Mouse (Mus musculus) liver, embryonic 12.5 days (tissue): ENCODE results near the gene Npr2. TPM values are rescaled to one million over a fixed set of nuclear protein-coding genes. Genes with fewer than 3 reads are reported as not detected.

Experiments used
- ATAC-seq: fragments of 200-750 bp; cut with Nextera tagmentation; 2 replicates; pipeline ENCODE4 v1.8.0; 2017; ENCODE audit warnings: moderate number of reproducible peaks, mild to moderate bottlenecking, moderate library complexity
- H3K27ac ChIP-seq: fragments of 300-500 bp; sonication (generic); 2 replicates; pipeline ENCODE4 v1.5.1; 2016; ENCODE audit warnings: mild to moderate bottlenecking
- H3K27me3 ChIP-seq: fragments of 300-500 bp; sonication (generic); replicated peaks from 2 replicates; pipeline ENCODE4 v1.6.1; 2016; ENCODE audit warnings: mild to moderate bottlenecking, moderate library complexity
- H3K36me3 ChIP-seq: fragments of 300-500 bp; sonication (generic); 2 replicates; pipeline ENCODE4 v1.6.1; 2016; ENCODE audit warnings: mild to moderate bottlenecking, moderate library complexity
- H3K4me1 ChIP-seq: fragments of 300-500 bp; sonication (generic); 2 replicates; pipeline ENCODE4 v1.6.1; 2016
- H3K4me2 ChIP-seq: fragments of 300-500 bp; sonication (generic); 2 replicates; pipeline ENCODE4 v1.6.1; 2016; ENCODE audit warnings: mild to moderate bottlenecking, moderate library complexity
- H3K4me3 ChIP-seq: fragments of 300-500 bp; sonication (generic); 2 replicates; pipeline ENCODE4 v1.5.1; 2016; ENCODE audit warnings: mild to moderate bottlenecking, moderate library complexity
- H3K9ac ChIP-seq: fragments of 300-500 bp; sonication (generic); 2 replicates; pipeline ENCODE4 v1.6.1; 2016; ENCODE audit warnings: mild to moderate bottlenecking, moderate library complexity
- H3K9me3 ChIP-seq: fragments of 300-500 bp; sonication (generic); replicated peaks from 2 replicates; pipeline ENCODE4 v1.6.1; 2016; ENCODE audit warnings: mild to moderate bottlenecking, moderate library complexity
- WGBS: fragments of 180-500 bp; shearing (Covaris S2); methylation state at CpG from one replicate; pipeline ENCODE4 v1.1.7; 2016; ENCODE audit not compliant: insufficient replicate concordance; 5-methylcytosine and 5-hydroxymethylcytosine counted together
- polyA plus RNA-seq: library from polyadenylated mRNA; unstranded; fragments of >200 nt; fragmentation: Nextera tagmentation; extraction: Ambion mirVana; gene quantifications from 2 replicates; pipeline ENCODE4 v1.2.1, GENCODE M21; 2016

The Npr2 gene
- polyA plus RNA-seq, 1 experiment from 2014 or later, result 1.5 TPM

DNA sequence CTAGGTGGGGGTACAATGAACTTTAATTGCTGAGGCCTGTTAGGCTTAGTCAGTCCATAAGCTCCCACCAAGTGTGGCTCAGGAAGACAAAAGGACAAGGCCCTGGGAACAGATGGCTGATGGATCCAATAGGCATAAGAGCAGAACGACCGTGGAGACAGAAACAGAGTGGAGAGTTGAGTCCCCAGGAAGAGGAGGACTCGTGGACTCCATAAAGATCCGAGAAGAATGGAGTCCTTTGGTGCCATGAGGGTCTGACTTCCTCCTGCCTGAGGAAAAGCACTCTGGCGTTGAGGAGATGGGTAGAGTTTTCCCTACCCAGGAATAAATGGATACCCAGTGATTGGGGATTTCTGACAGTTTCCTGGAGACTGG is 1.1 kb upstream of the Npr2 start:
- Histone ChIP-seq H3K4me2 (peak overlapping the region; percentile 88), H3K4me1 (peaks cover 34% of the 10 kb centered on the region), H3K27me3 (peaks cover 39% of the 10 kb centered on the region), H3K9ac (no peak overlapping the region), H3K4me3 (peak overlapping the region; percentile 62), H3K27ac (no peak overlapping the region), H3K9me3 (peaks cover 7% of the 10 kb centered on the region), H3K36me3 (no peaks in the 10 kb centered on the region)
- 19% methylated on average over 5 of the region's 5 CpGs for WGBS
- no peak for ATAC-seq

DNA sequence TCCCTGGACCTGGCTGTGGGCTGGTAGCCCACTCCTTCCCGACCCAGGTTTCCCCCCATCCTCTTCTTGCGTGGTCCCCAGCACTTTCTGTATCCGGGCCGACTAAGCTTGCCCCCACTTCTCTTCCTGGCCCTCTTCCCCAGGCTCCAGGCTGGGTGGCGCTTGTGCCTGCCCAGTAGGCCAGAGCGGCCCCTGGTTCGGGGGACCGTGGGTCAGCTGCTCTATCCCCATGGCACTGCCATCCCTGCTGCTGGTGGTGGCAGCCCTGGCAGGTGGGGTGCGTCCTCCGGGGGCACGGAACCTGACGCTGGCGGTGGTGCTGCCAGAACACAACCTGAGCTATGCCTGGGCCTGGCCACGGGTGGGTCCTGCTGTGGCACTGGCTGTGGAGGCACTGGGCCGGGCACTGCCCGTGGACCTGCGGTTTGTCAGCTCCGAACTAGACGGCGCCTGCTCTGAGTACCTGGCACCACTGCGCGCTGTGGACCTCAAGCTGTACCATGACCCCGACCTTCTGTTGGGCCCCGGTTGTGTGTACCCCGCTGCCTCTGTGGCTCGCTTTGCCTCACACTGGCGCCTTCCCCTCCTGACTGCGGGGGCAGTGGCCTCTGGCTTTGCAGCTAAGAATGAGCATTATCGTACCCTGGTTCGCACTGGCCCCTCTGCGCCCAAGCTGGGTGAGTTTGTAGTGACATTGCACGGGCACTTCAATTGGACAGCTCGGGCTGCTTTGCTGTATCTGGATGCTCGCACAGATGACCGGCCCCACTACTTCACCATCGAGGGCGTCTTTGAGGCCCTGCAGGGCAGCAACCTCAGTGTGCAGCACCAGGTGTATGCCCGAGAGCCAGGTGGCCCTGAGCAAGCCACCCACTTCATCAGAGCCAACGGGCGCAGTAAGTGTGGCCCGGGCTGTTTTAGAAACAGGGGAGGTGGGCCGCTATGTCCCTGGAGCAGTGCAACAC is 503 bp downstream of the Npr2 start:
- peaks cover 34% of the 10 kb centered on the region for H3K4me1 ChIP-seq
- no peak overlapping the region for H3K27ac ChIP-seq
- no peaks in the 10 kb centered on the region for H3K9me3 ChIP-seq
- H3K27me3 ChIP-seq, result peaks cover 39% of the 10 kb centered on the region
- 54% methylated on average over 42 of the region's 42 CpGs for WGBS
- ATAC-seq, result peak; percentile 17; the same call in 1 of the 2 replicates
- H3K4me2 ChIP-seq, result peak overlapping the region; percentile 88
- no peaks in the 10 kb centered on the region for H3K36me3 ChIP-seq
- H3K4me3 ChIP-seq, result peak overlapping the region; percentile 62
- peak overlapping the region; percentile 65; the same call in 1 of the 2 replicates for H3K9ac ChIP-seq

DNA sequence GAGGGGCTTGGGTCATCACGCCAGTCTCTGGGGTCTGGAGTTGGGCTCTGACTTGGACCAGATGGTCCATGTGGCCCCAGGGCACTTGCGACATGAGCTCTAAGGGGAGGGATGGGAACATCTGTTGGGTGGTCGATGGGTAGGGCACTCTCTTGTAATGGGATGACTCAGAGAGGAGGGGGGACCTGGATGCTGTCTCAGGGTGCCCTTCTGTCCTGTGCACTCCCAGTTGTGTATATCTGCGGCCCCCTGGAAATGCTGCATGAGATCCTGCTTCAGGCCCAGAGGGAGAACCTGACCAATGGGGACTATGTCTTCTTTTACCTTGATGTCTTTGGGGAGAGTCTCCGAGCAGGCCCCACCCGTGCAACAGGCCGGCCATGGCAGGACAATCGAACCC is 1.6 kb downstream of the Npr2 start:
- WGBS, result 70% methylated on average over 8 of the region's 8 CpGs
- Histone ChIP-seq H3K27ac (no peak overlapping the region), H3K36me3 (no peaks in the 10 kb centered on the region), H3K4me3 (no peak overlapping the region), H3K9me3 (no peaks in the 10 kb centered on the region), H3K27me3 (peaks cover 39% of the 10 kb centered on the region), H3K9ac (no peak overlapping the region), H3K4me1 (peaks cover 34% of the 10 kb centered on the region), H3K4me2 (no peak overlapping the region)
- no peak for ATAC-seq

DNA sequence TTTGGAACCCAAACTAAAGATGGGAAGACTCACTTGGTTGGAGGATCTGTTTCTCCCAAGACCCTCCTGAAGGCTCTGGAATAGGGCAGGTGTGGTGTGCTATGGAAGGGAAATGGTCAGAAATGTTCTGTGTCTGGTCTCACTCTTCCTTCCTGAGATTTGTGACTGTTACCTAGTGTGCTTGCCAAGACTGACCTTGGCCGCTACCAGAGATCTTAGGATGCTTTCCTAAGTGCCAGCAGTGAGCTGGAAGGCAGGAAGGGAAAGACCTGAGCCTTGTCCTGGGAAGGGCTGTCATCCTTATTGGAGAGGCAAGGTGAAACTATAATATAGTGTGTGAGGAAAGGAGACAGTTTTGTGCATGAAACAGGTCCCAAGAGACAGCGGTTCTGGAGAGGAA is 2.0 kb downstream of the Npr2 start:
- H3K4me2 ChIP-seq, result no peak overlapping the region
- no peak overlapping the region for H3K9ac ChIP-seq
- no peak for ATAC-seq
- H3K9me3 ChIP-seq, result no peaks in the 10 kb centered on the region
- no peaks in the 10 kb centered on the region for H3K36me3 ChIP-seq
- H3K4me1 ChIP-seq, result peaks cover 34% of the 10 kb centered on the region
- H3K4me3 ChIP-seq, result no peak overlapping the region
- H3K27ac ChIP-seq, result no peak overlapping the region
- WGBS, result 73% methylated on average over 2 of the region's 2 CpGs
- H3K27me3 ChIP-seq, result peaks cover 39% of the 10 kb centered on the region

DNA sequence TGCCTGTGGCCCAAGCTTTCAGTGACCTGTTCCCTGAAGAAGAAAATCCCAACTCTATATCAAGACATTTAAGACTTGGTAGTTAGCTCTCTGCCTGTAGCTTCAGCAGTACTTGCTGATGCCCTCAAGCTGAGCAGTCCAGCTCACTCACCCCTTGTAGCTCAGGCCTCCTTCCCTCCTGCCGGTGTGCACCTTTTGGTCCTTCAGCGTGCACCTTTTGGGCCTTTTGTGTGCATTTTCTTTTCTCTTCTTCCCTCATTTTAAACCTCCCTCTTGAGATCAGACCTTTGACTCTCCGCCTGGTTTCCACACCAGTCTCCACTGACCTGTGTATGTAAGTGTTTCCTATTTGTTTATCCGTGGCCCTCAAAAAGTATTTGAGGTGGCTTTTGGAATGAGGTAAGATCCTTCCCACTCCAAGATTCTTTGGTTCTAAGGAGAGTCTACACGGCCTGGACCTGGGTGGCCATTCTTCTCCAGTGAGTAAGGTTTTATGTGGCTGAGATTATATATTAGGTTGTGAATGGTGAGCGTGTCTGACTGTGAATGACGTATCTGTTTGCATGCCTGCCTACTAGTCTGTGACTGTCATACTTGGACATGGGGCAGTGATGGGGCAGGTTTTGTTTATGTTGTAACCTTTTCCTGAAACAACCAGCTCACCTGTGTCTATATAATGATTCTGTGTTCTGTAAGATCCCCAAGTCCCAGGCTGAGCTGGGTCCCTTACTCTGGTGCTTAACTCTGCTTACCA is 3.1 kb downstream of the Npr2 start:
- Histone ChIP-seq H3K4me1 (peaks cover 26% of the 10 kb centered on the region), H3K36me3 (no peaks in the 10 kb centered on the region), H3K9me3 (no peaks in the 10 kb centered on the region), H3K4me2 (no peak overlapping the region), H3K27ac (no peak overlapping the region), H3K9ac (no peak overlapping the region), H3K4me3 (no peak overlapping the region), H3K27me3 (peaks cover 39% of the 10 kb centered on the region)
- no peak for ATAC-seq
- WGBS, result 78% methylated on average over 7 of the region's 7 CpGs

DNA sequence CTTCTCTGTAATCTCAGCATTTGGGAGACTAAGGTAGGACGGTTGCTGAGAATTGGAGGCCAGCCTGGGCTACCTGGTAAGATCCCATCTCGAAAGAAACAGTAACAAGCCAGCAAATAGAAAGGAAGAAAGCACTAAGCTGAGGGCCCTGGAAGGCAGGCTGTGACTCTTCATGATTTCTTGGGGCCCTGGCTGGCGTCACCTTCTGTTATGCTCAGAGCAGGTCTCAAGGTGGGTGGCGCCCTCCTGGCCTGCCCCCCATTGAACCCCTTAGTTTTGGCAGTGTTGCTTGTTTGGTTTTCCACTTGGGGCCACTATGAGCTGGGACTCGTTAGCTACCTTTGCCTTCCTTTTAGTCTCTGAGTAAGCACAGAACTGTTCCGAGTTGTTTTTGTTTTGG is 5.0 kb downstream of the Npr2 start:
- H3K4me1 ChIP-seq, result peaks cover 9% of the 10 kb centered on the region
- ATAC-seq, result no peak
- no peak overlapping the region for H3K4me2 ChIP-seq
- WGBS, result 64% methylated on average over 6 of the region's 6 CpGs
- no peak overlapping the region for H3K4me3 ChIP-seq
- no peak overlapping the region for H3K27ac ChIP-seq
- H3K27me3 ChIP-seq, result peaks cover 23% of the 10 kb centered on the region
- H3K9ac ChIP-seq, result no peak overlapping the region
- no peaks in the 10 kb centered on the region for H3K36me3 ChIP-seq
- H3K9me3 ChIP-seq, result no peaks in the 10 kb centered on the region

DNA sequence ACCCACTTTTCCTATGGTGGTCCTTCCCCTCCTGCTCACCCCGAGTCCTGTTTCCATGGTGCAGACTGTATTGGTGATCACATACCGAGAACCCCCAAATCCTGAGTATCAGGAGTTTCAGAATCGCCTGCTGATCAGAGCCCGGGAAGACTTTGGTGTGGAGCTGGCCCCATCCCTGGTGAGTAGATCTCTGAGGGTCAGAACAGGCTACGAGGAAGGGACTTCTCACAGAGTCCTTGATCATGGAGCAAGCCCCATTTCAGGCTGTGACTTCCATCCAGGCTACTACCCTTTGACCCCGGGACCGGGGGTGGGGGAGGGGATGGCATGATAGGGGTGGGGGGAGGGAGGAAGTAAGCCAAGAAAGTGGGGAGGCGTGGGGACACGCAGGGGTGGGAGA is 8.3 kb downstream of the Npr2 start:
- Histone ChIP-seq H3K27me3 (no peaks in the 10 kb centered on the region; the same call in 1 of the 2 replicates), H3K4me3 (no peak overlapping the region), H3K27ac (no peak overlapping the region), H3K4me2 (no peak overlapping the region), H3K9ac (no peak overlapping the region), H3K4me1 (peaks cover 14% of the 10 kb centered on the region), H3K36me3 (no peaks in the 10 kb centered on the region), H3K9me3 (no peaks in the 10 kb centered on the region)
- WGBS, result 65% methylated on average over 9 of the region's 9 CpGs
- ATAC-seq, result no peak

DNA sequence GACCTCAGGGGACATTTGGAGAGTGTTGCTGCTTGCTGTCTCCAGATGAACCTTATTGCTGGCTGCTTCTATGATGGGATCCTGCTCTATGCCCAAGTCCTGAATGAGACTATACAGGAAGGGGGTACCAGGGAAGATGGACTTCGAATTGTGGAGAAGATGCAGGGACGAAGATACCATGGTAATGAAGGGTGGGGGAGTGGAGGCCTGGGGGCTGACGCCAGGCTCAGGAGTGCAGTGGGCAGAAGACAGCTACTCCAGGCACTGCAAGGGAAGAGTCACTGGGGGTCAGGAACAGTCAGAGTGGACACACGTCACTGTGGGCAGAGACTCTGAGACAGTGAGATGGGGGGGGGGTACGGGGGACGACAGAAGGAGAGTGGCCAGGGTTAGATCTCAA is 8.8 kb downstream of the Npr2 start:
- WGBS, result 62% methylated on average over 6 of the region's 6 CpGs
- ATAC-seq, result no peak
- Histone ChIP-seq H3K9ac (no peak overlapping the region), H3K9me3 (no peaks in the 10 kb centered on the region), H3K36me3 (no peaks in the 10 kb centered on the region), H3K27me3 (no peaks in the 10 kb centered on the region; the same call in 1 of the 2 replicates), H3K4me1 (peaks cover 11% of the 10 kb centered on the region), H3K27ac (no peak overlapping the region), H3K4me3 (no peak overlapping the region), H3K4me2 (no peak overlapping the region)

DNA sequence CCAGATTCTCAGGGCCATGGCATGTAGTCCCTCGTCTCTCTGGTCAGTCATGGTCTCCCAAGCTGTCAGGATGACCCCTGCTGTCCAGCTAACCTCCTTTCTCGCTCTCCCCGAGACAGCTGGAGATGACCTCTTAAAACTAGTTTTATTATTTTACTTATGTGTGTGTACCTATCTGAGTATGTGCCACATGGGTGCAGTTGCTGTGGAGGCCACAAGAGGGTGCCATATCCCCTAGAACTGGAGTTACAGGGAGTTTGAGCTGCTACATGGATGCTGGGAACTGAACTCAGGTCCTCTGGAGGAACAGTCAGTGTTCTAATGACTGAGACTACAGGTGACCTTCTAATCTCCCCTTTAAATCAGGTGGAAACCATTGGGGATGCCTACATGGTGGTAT is 18.0 kb downstream of the Npr2 start:
- Histone ChIP-seq H3K4me2 (no peak overlapping the region), H3K36me3 (peaks cover 9% of the 10 kb centered on the region), H3K27me3 (no peaks in the 10 kb centered on the region; the same call in 1 of the 2 replicates), H3K27ac (no peak overlapping the region), H3K4me1 (peaks cover 19% of the 10 kb centered on the region), H3K4me3 (no peak overlapping the region), H3K9me3 (peaks cover 8% of the 10 kb centered on the region), H3K9ac (no peak overlapping the region)
- 84% methylated on average over 3 of the region's 3 CpGs for WGBS
- no peak for ATAC-seq

DNA sequence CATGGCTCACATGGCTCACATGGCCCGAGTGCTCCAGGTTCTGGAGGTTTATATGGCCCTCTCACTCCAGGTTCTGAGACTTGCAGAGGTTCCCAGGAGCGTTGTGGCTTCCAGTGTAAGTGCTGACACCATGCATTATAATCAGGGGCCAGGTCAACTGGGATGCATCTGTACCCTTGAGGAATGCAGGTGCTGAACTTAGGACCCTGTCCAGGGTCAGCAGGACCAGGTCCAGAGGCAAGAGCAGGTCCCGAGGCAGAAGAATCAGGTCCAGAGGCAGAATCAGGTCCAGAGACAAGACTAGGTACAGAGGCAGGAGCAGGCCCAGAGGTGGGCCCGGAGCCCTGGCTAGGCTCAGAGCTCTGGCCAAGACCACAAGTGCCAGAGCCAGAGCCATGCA is 21.0 kb downstream of the Npr2 start:
- Histone ChIP-seq H3K4me1 (peaks cover 37% of the 10 kb centered on the region), H3K27me3 (no peaks in the 10 kb centered on the region; the same call in 1 of the 2 replicates), H3K27ac (no peak overlapping the region; the same call in 1 of the 2 replicates), H3K9ac (peak overlapping the region; percentile 45; the same call in 1 of the 2 replicates), H3K4me3 (0 out of 2 replicates have a peak overlapping the region, but pooled peaks have one; percentile 47), H3K36me3 (peaks cover 9% of the 10 kb centered on the region), H3K4me2 (peak overlapping the region; percentile 66), H3K9me3 (peaks cover 8% of the 10 kb centered on the region)
- 71% methylated on average over 4 of the region's 4 CpGs for WGBS
- ATAC-seq, result no peak

DNA sequence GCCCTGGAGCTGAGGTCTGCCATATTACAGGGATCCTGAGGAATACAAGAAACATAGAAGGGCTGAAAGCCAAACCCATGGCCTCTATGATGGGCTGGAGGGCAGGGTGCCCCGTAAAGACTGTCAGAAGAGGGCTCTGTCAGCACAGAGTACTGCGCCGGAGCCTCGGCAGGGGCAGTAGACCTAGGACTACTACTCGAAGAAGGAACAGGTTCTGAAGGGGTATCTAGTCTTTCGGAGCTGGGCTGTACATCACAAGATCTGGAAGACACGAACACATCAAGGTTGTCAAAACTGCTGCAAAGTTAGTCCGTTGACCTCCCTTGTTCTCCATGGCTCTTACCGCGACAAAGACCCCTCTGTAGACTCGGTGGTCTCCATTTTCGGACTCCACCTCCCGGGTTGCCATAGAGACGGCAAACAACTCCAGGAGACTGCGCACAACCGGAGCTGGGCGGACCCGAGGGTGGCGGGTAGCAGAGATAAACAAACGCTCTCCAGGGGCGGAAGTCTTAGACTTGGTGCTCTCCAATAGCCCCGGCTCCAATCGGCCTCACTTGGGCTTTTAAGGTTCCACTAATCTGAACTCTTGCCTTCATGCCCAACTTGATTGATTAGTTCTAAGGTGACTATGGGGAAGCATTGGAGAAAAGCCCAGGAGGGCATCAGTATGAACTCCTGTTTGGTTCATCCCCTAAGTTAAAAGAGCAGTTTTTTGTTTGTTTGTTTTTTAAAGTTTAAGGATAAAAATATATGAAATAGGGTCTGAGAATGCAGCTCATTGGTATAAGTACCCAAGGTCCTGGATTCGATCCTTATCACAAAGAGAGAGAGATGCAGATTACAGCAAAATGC is 21.7 kb downstream of the Npr2 start, which contains the start of gene Spag8:
Spag8 (minus strand) TSS at position 434 of the 855 bp plus-strand sequence.
- no peaks in the 10 kb centered on the region for H3K27me3 ChIP-seq
- H3K9me3 ChIP-seq, result peaks cover 8% of the 10 kb centered on the region
- peak within 1 kb of the TSS; percentile 45; the same call in 1 of the 2 replicates for H3K9ac ChIP-seq
- H3K27ac ChIP-seq, result peak within 1 kb of the TSS; percentile 3; the same call in 1 of the 2 replicates
- H3K4me2 ChIP-seq, result peak within 1 kb of the TSS; percentile 66
- H3K4me1 ChIP-seq, result peaks cover 37% of the 10 kb centered on the region
- WGBS, result 12% methylated on average over 24 of the region's 24 CpGs
- H3K36me3 ChIP-seq, result peaks cover 9% of the 10 kb centered on the region
- peak within 1 kb of the TSS; percentile 47 for H3K4me3 ChIP-seq
- ATAC-seq, result 0 out of 2 replicates have a peak, but pooled peaks have one; percentile 43
